Mouse (Mus musculus): ENCODE data around the gene Dennd4b.

DNA sequence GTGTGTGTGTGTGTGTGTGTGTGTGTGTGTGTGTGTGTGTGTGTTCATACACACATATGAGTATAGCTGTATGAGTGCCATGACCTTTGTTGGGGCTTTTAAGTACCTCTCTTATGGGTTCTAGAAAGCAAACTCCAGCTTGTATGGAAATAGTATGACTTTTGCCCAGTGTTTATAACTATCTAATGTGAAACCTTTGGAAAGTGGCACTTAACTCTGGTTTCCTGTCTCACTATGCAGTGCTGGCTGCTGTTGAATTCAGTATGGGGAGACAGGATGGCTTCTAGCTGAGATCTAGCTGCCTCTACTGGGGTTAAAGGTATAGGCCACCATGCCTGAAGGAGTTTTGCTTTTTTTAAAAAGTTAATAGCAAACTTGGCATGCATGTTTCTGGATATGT lies 44.6 kb downstream of the Dennd4b start:
- TF ChIP-seq CTCF (IDR thresholded peaks at IDR 0.05; ENCODE audit: low read depth, low read length) (no peak), POLR2A (IDR thresholded peaks at IDR 0.05; ENCODE audit: extremely low read depth, insufficient read depth, low read length) (no peak)
